Mouse (Mus musculus) cerebellum, adult 2 months (tissue): ENCODE results near the gene Grap.

ENCODE experiments used
- CTCF ChIP-seq: fragments of 200-500 bp; IDR thresholded peaks from 2 replicates; pipeline ENCODE4 v1.5.1; 2011; ENCODE audit warnings: low read depth, mild to moderate bottlenecking, control low read depth, low read length, moderate library complexity, borderline replicate concordance; ENCODE audit not compliant: insufficient read depth
- POLR2A ChIP-seq: fragments of 200-500 bp; IDR thresholded peaks from 2 replicates; pipeline ENCODE4 v1.6.1; 2011; ENCODE audit warnings: low read length, control low read depth, borderline replicate concordance; ENCODE audit not compliant: insufficient read depth

DNA sequence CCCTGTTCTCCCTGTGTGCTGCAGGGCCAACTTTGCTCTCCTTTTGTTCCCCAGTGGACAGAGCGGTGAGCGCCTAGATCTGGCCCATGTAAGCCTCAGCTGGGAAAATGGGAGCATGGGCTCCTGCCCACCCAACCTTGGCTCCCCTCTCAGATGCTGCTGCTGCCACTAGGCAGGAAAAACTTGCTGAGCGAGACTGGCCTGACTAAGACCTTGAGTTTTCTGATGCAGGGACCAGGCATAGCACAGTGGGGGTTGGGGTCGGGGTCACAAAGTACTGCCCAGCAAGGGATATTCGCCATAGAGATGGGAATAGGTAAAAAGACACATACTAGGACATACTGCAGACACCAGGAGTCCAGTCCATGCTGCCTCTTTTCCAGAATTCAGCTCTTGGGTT is 14.2 kb downstream of the Grap start:
- TF ChIP-seq POLR2A (no peak), CTCF (no peak)
